Mouse (Mus musculus) ES-Bruce4 (cell line): ENCODE measurements around the gene Miga2.

Experiments
- CTCF ChIP-seq: IDR thresholded peaks from one replicate; pipeline ENCODE4 v1.8.1; 2011; ENCODE audit warnings: low read depth, low read length
- POLR2A ChIP-seq: IDR thresholded peaks from one replicate; pipeline ENCODE4 v1.8.1; 2011; ENCODE audit warnings: low read length; ENCODE audit not compliant: insufficient read depth

DNA sequence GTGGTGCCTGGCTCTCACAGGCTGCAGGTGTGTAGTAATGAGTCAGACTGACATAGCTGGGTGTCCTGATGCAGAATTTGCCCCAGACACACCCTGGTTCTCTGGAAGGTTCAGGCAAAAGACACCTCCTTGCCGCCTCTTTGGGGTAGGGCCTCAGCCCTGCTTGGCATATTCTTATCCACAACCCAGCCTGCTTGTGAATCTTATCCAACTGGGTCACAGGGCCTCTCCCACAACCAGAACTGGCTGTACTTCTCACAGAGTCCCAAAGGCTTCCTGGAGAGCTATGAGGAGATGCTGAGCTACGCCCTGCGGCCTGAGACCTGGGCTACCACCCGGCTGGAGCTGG lies 17.3 kb downstream of the Miga2 start:
- no peak for TF ChIP-seq POLR2A
- TF ChIP-seq CTCF, result no peak
